Mouse (Mus musculus) thymus, adult 2 months (tissue): ENCODE data around the gene Olfr1418.

ENCODE experiments used
- CTCF ChIP-seq: fragments of 200-500 bp; IDR thresholded peaks from 2 replicates; pipeline ENCODE4 v1.5.1; 2012; ENCODE audit warnings: mild to moderate bottlenecking, control low read depth, low read length, moderate library complexity, borderline replicate concordance; ENCODE audit not compliant: control insufficient read depth, poor library complexity, insufficient read depth; ENCODE audit errors: extremely low read depth
- POLR2A ChIP-seq: fragments of 200-500 bp; IDR thresholded peaks from 2 replicates; pipeline ENCODE4 v1.6.1; 2012; ENCODE audit warnings: mild to moderate bottlenecking, low read length, control low read depth, moderate library complexity; ENCODE audit not compliant: control insufficient read depth, poor library complexity, insufficient read depth; ENCODE audit errors: extremely low read depth

- TF ChIP-seq POLR2A (no peak), CTCF (no peak)
These were observed 50.0 kb downstream of the Olfr1418 start for GRCm38 (mm10) chr19:11810856-11811255.
